In the genomic region with DNA sequence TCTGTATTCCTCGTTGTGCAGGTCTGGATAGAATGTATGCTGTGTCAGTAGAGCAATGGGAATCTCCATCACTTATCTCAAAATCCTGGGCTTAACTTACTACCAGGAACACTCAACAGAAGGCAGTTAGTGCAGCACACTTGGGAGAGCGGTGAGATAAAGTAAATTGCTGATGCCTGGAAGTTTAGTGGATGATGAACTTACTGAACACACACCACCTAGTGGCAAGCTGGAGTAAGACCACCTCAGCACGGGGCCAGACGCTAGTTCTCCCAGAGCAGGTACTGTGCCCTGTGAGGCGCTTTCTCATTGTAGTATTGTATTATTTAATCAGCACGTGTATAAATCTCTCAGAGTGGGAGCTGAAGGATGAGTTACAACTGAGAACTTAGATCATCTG, we compare ENCODE assay signal across 8 mouse cellular contexts. TPM values are rescaled to one million over a fixed set of nuclear protein-coding genes. Genes with fewer than 3 reads are reported as not detected.
DNase-seq lines count a peak whose midpoint lies in the region; ATAC-seq and TF ChIP-seq lines count a peak whose summit lies in the region.

No protein-coding gene starts in this region.

- H3K36me3 ChIP-seq in spleen, adult 2 months (ENCODE audit: control insufficient read depth, insufficient read depth, low read length), result no peaks in the 10 kb centered on the region
- no peaks in the 10 kb centered on the region for H3K36me3 ChIP-seq in hindbrain, embryonic 11.5 days (ENCODE audit: control insufficient read depth, insufficient read depth, low read length)
- H3K36me3 ChIP-seq in liver, embryonic 14.5 days (replicated peaks; ENCODE audit: control insufficient read depth, insufficient read depth, low read depth), result no peaks in the 10 kb centered on the region
- H3K36me3 ChIP-seq in neural tube, embryonic 14.5 days (ENCODE audit: control insufficient read depth, insufficient read depth, low read length), result no peaks in the 10 kb centered on the region

- no peak for DNase-seq in spleen, adult 2 months (ENCODE audit: low read depth in 1 of 2, low spot score in 2 of 2)
- no peak for DNase-seq in spleen, postnatal 36 days (ENCODE audit: low spot score in 2 of 2)
- DNase-seq in adrenal gland, postnatal 25 days, result peak; percentile 34
- peak; percentile 54 for DNase-seq in embryo, embryonic 11.5 days (ENCODE audit: low read depth, low spot score)
- DNase-seq in hindbrain, embryonic 11.5 days (ENCODE audit: low spot score), result peak; percentile 79
- peak in 1 of 3 experiments; percentile 9 for DNase-seq in liver, embryonic 14.5 days (ENCODE audit: low read depth in 3 of 3, low spot score in 3 of 3)

- TF ChIP-seq POLR2A in spleen, adult 2 months (IDR thresholded peaks at IDR 0.05; ENCODE audit: low read depth, low read length), result no peak

- no peaks in the 10 kb centered on the region for H3K9me3 ChIP-seq in hindbrain, embryonic 11.5 days (ENCODE audit: control insufficient read depth, low read length)
- no peaks in the 10 kb centered on the region for H3K9me3 ChIP-seq in liver, embryonic 14.5 days (ENCODE audit: control insufficient read depth, low read length)
- no peaks in the 10 kb centered on the region for H3K9me3 ChIP-seq in neural tube, embryonic 14.5 days (ENCODE audit: control insufficient read depth, low read length)

- H3K4me3 ChIP-seq in spleen, adult 2 months (ENCODE audit: extremely low read depth, insufficient read depth, insufficient read length), result no peak overlapping the region
- no peak overlapping the region for H3K4me3 ChIP-seq in hindbrain, embryonic 11.5 days (ENCODE audit: low read depth, low read length)
- H3K4me3 ChIP-seq in liver, embryonic 14.5 days (ENCODE audit: insufficient read depth in 1 of 2, low read depth in 2 of 2, low read length in 2 of 2), result no peak overlapping the region
- no peak overlapping the region for H3K4me3 ChIP-seq in neural tube, embryonic 14.5 days (ENCODE audit: low read depth, low read length)

- no peaks in the 10 kb centered on the region for H3K4me1 ChIP-seq in spleen, adult 2 months (ENCODE audit: control insufficient read depth, insufficient read depth, insufficient read length)
- no peaks in the 10 kb centered on the region for H3K4me1 ChIP-seq in hindbrain, embryonic 11.5 days (replicated peaks; ENCODE audit: control insufficient read depth, insufficient read depth, low read length)
- no peaks in the 10 kb centered on the region for H3K4me1 ChIP-seq in liver, embryonic 14.5 days (replicated peaks; ENCODE audit: control insufficient read depth in 2 of 2, insufficient read depth in 2 of 2, low read length in 1 of 2)
- H3K4me1 ChIP-seq in neural tube, embryonic 14.5 days (ENCODE audit: control insufficient read depth, insufficient read depth, low read length), result no peaks in the 10 kb centered on the region

- no peak overlapping the region for H3K4me2 ChIP-seq in hindbrain, embryonic 11.5 days (replicated peaks; ENCODE audit: low read depth, low read length)
- no peak overlapping the region for H3K4me2 ChIP-seq in liver, embryonic 14.5 days (ENCODE audit: low read depth)
- H3K4me2 ChIP-seq in neural tube, embryonic 14.5 days (ENCODE audit: low read depth, low read length), result no peak overlapping the region

- H3K27ac ChIP-seq in spleen, adult 2 months (ENCODE audit: insufficient read depth, low read length), result no peak overlapping the region
- H3K27ac ChIP-seq in hindbrain, embryonic 11.5 days (ENCODE audit: low read depth, low read length), result no peak overlapping the region
- no peak overlapping the region for H3K27ac ChIP-seq in liver, embryonic 14.5 days
- H3K27ac ChIP-seq in neural tube, embryonic 14.5 days (ENCODE audit: low read depth, low read length), result no peak overlapping the region

- TF ChIP-seq CTCF in spleen, adult 2 months (IDR thresholded peaks at IDR 0.05; ENCODE audit: extremely low read depth, insufficient read depth, insufficient read length, insufficient replicate concordance), result peak; percentile 34; the same call in 1 of the 2 replicates
- peak; percentile 79 for TF ChIP-seq CTCF in liver, embryonic 14.5 days (IDR thresholded peaks at IDR 0.05; ENCODE audit: low read depth)

- WGBS in spleen, adult 2 months, result 8% methylated on average over 6 of the region's 6 CpGs
- 16% methylated on average over 6 of the region's 6 CpGs for WGBS in hindbrain, embryonic 11.5 days
- WGBS in liver, embryonic 14.5 days (ENCODE audit: insufficient replicate concordance), result 14% methylated on average over 6 of the region's 6 CpGs
- WGBS in neural tube, embryonic 14.5 days, result 7% methylated on average over 6 of the region's 6 CpGs

- TF ChIP-seq EP300 in liver, embryonic 14.5 days (IDR thresholded peaks at IDR 0.05; ENCODE audit: low read depth), result no peak

- H3K9ac ChIP-seq in hindbrain, embryonic 11.5 days (ENCODE audit: low read depth, low read length), result no peak overlapping the region
- H3K9ac ChIP-seq in liver, embryonic 14.5 days (replicated peaks), result no peak overlapping the region
- H3K9ac ChIP-seq in neural tube, embryonic 14.5 days (replicated peaks; ENCODE audit: low read depth, low read length), result no peak overlapping the region

- no peaks in the 10 kb centered on the region for H3K27me3 ChIP-seq in spleen, adult 2 months (ENCODE audit: control insufficient read depth, insufficient read depth, low read length)
- H3K27me3 ChIP-seq in hindbrain, embryonic 11.5 days (ENCODE audit: control insufficient read depth, insufficient read depth, low read length), result no peaks in the 10 kb centered on the region
- H3K27me3 ChIP-seq in liver, embryonic 14.5 days (ENCODE audit: control insufficient read depth, insufficient read depth, low read length), result no peaks in the 10 kb centered on the region
- no peaks in the 10 kb centered on the region for H3K27me3 ChIP-seq in neural tube, embryonic 14.5 days (ENCODE audit: control insufficient read depth, insufficient read depth, low read length)

- ATAC-seq in hindbrain, embryonic 11.5 days (ENCODE audit: low FRiP score), result no peak
- no peak for ATAC-seq in liver, embryonic 14.5 days (ENCODE audit: insufficient read depth)
- ATAC-seq in neural tube, embryonic 14.5 days (ENCODE audit: low read depth), result peak; percentile 80; the same call in 1 of the 2 replicates
- no peak for ATAC-seq in activated CD4-positive, CD25-positive, alpha-beta regulatory T cell, adult 4 months

RNA-seq across cellular contexts. Expression of a gene that starts 42.4 kb away (rescaled TPM):
- polyA plus RNA-seq in spleen, adult 2 months (2012; rRNA removed), result 0.53 and 0.59 TPM in 2 replicates
- total RNA-seq in adrenal gland, postnatal 25 days (2021), result 2.9 and 3.2 TPM in 2 replicates
- 0.36 and 0.86 TPM in 2 replicates for polyA plus RNA-seq in hindbrain, embryonic 11.5 days (2014; fragmentation: Nextera tagmentation; extraction: Ambion mirVana)
- 0.33 and 0.39 TPM in 2 replicates for polyA plus RNA-seq in liver, embryonic 14.5 days (2012; rRNA removed)
- 0.53 and 0.66 TPM in 2 replicates for polyA plus RNA-seq in liver, embryonic 14.5 days (2014; fragmentation: Nextera tagmentation; extraction: Ambion mirVana)
- 1.0 and 1.3 TPM in 2 replicates for polyA plus RNA-seq in neural tube, embryonic 14.5 days (2014; fragmentation: Nextera tagmentation; extraction: Ambion mirVana)
- not detected for polyA plus RNA-seq in activated CD4-positive, CD25-positive, alpha-beta regulatory T cell, adult 4 months (2017; shearing (Covaris generic))

Comparison
In these comparisons a context has a peak if more than half of its experiments do, and no peak if none do; other contexts are left out.
1. DNase-seq: peak in adrenal gland, postnatal 25 days (single experiment), embryo, embryonic 11.5 days (single experiment) and hindbrain, embryonic 11.5 days (single experiment); none in spleen, adult 2 months (0 of 2) and spleen, postnatal 36 days (0 of 2).